Mouse (Mus musculus): ENCODE results near the gene Bex6. TPM values are rescaled to one million over a fixed set of nuclear protein-coding genes. Genes with fewer than 3 reads are reported as not detected.

The Bex6 gene
- polyA plus RNA-seq (2015; fragmentation: Illumina TruSeq; extraction: RNeasy Lipid Tissue Mini Kit (QIAGEN cat#74804); ENCODE audit: insufficient read depth, low replicate concordance) = 10.9 TPM

GRCm38 (mm10) chr16:32179333-32179901 lies at the start of gene Bex6:
TSS of gene Bex6 (plus strand) at chr16:32179823.

GRCm38 (mm10) chr16:32165281-32165821 lies 14.3 kb upstream of the Bex6 start, which contains the start of gene Nrros:
TSS of gene Nrros (minus strand) at chr16:32165594.

Other genes with a start within 250 kb of the Bex6 start
- 1.4 TPM for gene Pigz, start 246.0 kb upstream of the Bex6 start, polyA plus RNA-seq (2015; fragmentation: Illumina TruSeq; extraction: RNeasy Lipid Tissue Mini Kit (QIAGEN cat#74804); ENCODE audit: insufficient read depth, low replicate concordance)
- 12.1 TPM for gene 0610012G03Rik, start 231.3 kb upstream of the Bex6 start, polyA plus RNA-seq (2015; fragmentation: Illumina TruSeq; extraction: RNeasy Lipid Tissue Mini Kit (QIAGEN cat#74804); ENCODE audit: insufficient read depth, low replicate concordance)
- 54.5 TPM for gene Ncbp2, start 231.3 kb upstream of the Bex6 start, polyA plus RNA-seq (2015; fragmentation: Illumina TruSeq; extraction: RNeasy Lipid Tissue Mini Kit (QIAGEN cat#74804); ENCODE audit: insufficient read depth, low replicate concordance)
- gene Senp5, start 176.5 kb upstream of the Bex6 start, polyA plus RNA-seq (2015; fragmentation: Illumina TruSeq; extraction: RNeasy Lipid Tissue Mini Kit (QIAGEN cat#74804); ENCODE audit: insufficient read depth, low replicate concordance) = 30.1 TPM
- 109 TPM for gene Pak2, start 100.5 kb upstream of the Bex6 start, polyA plus RNA-seq (2015; fragmentation: Illumina TruSeq; extraction: RNeasy Lipid Tissue Mini Kit (QIAGEN cat#74804); ENCODE audit: insufficient read depth, low replicate concordance)
- 59.4 TPM for gene Pigx, start 80.1 kb upstream of the Bex6 start, polyA plus RNA-seq (2015; fragmentation: Illumina TruSeq; extraction: RNeasy Lipid Tissue Mini Kit (QIAGEN cat#74804); ENCODE audit: insufficient read depth, low replicate concordance)
- 11.7 TPM for gene Cep19, start 80.0 kb upstream of the Bex6 start, polyA plus RNA-seq (2015; fragmentation: Illumina TruSeq; extraction: RNeasy Lipid Tissue Mini Kit (QIAGEN cat#74804); ENCODE audit: insufficient read depth, low replicate concordance)
- 72.5 TPM for gene Nrros, start 14.2 kb upstream of the Bex6 start, polyA plus RNA-seq (2015; fragmentation: Illumina TruSeq; extraction: RNeasy Lipid Tissue Mini Kit (QIAGEN cat#74804); ENCODE audit: insufficient read depth, low replicate concordance)
- gene Fbxo45, start 67.3 kb downstream of the Bex6 start, polyA plus RNA-seq (2015; fragmentation: Illumina TruSeq; extraction: RNeasy Lipid Tissue Mini Kit (QIAGEN cat#74804); ENCODE audit: insufficient read depth, low replicate concordance) = 16.7 TPM
- gene Wdr53, start 67.4 kb downstream of the Bex6 start, polyA plus RNA-seq (2015; fragmentation: Illumina TruSeq; extraction: RNeasy Lipid Tissue Mini Kit (QIAGEN cat#74804); ENCODE audit: insufficient read depth, low replicate concordance) = 20.3 TPM
- not detected for gene Smco1, start 91.6 kb downstream of the Bex6 start, polyA plus RNA-seq (2015; fragmentation: Illumina TruSeq; extraction: RNeasy Lipid Tissue Mini Kit (QIAGEN cat#74804); ENCODE audit: insufficient read depth, low replicate concordance)
- gene Rnf168, start 97.6 kb downstream of the Bex6 start, polyA plus RNA-seq (2015; fragmentation: Illumina TruSeq; extraction: RNeasy Lipid Tissue Mini Kit (QIAGEN cat#74804); ENCODE audit: insufficient read depth, low replicate concordance) = 23.4 TPM
- gene Ubxn7, start 152.4 kb downstream of the Bex6 start, polyA plus RNA-seq (2015; fragmentation: Illumina TruSeq; extraction: RNeasy Lipid Tissue Mini Kit (QIAGEN cat#74804); ENCODE audit: insufficient read depth, low replicate concordance) = 35.0 TPM
- not detected for gene Tm4sf19, start 220.7 kb downstream of the Bex6 start, polyA plus RNA-seq (2015; fragmentation: Illumina TruSeq; extraction: RNeasy Lipid Tissue Mini Kit (QIAGEN cat#74804); ENCODE audit: insufficient read depth, low replicate concordance)
- gene Tctex1d2, start 239.9 kb downstream of the Bex6 start, polyA plus RNA-seq (2015; fragmentation: Illumina TruSeq; extraction: RNeasy Lipid Tissue Mini Kit (QIAGEN cat#74804); ENCODE audit: insufficient read depth, low replicate concordance) = 25.9 TPM